Mouse (Mus musculus) spleen, adult 2 months (tissue): ENCODE results near the gene Phyhipl.

Source experiments
- CTCF ChIP-seq: fragments of 200-500 bp; IDR thresholded peaks from 2 replicates; pipeline ENCODE4 v1.5.1; 2011; ENCODE audit warnings: mild to moderate bottlenecking, inconsistent platforms; ENCODE audit not compliant: insufficient read depth, insufficient read length, insufficient replicate concordance; ENCODE audit errors: extremely low read depth
- POLR2A ChIP-seq: fragments of 200-500 bp; IDR thresholded peaks from 2 replicates; pipeline ENCODE4 v1.6.1; 2011; ENCODE audit warnings: low read depth, low read length, inconsistent platforms

DNA sequence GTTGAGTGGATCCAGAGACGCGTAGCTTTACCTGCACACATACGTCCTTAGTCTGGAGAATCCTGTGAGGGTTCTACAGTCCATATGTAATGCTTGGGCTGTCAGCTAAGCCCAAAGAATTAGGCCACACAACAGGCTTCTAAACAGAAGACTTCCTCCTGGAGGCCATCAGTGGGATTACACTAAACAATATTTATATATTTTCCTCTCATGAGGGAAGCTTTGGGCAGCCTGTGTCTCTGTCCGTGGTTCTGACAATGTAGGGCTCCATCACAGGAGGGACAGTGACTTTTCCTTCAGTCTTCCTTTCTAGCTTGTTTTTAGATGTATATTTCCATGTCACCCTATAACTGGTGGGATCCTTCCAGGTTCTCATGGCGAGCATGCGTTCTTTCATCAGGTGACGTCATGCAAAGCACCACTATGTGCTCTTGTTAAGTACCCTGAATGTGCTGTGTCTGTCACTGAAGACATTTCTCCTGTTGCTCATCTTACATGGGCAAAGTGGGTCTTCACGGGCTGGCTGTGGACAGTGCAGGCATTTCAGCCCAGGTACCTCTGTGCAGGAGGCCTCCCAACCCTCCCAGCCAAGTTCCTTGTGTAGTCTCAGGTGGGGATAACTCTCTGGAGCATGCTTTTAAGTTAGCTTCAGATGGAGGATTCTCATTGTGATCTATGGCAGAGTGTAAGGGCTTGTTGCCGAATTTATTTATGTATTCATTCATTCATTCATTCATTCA is 115.1 kb downstream of the Phyhipl start:
- TF ChIP-seq CTCF (no peak), POLR2A (no peak)
